Mouse (Mus musculus) cortical plate, adult 2 months (tissue): Measurements from ENCODE around the gene Itgb3.
"Not testable (repeated sequence)": the region's sequence is repeated elsewhere in the genome, so short reads cannot be mapped to it uniquely, and the experiment has no call there.

Experiments
- CTCF ChIP-seq: fragments of 200-500 bp; IDR thresholded peaks from 2 replicates; pipeline ENCODE4 v1.5.1; 2011; ENCODE audit warnings: mild to moderate bottlenecking, control low read depth, low read length; ENCODE audit not compliant: insufficient read depth; ENCODE audit errors: extremely low read depth
- POLR2A ChIP-seq: fragments of 200-500 bp; IDR thresholded peaks from 2 replicates; pipeline ENCODE4 v1.6.1; 2011; ENCODE audit warnings: mild to moderate bottlenecking, low read length, control low read depth; ENCODE audit not compliant: insufficient read depth; ENCODE audit errors: extremely low read depth

DNA sequence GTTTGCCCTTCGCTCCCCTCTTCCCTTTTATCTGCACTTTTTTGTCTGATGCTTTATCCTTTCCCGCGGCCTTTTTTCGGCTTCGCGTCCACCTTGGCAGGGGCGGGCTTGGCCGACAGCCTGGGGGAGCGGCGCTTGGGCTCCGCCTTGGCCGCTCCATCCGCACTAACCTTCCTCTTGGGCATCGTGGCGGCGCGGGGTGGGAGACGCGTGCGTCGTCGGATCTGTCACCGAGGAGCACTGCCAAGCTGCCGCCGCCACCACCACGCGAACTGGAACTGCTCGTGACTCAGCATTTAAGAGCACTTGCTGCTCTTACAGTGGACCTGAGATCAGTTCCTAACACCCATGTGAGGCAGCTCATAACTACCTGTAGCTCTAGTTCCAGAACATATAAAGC lies 36.4 kb upstream of the Itgb3 start:
- TF ChIP-seq POLR2A, CTCF: not testable (repeated sequence)
